Mouse (Mus musculus) limb, embryonic 11.5 days (tissue): Measurements from ENCODE around the gene Jund. TPM values are rescaled to one million over a fixed set of nuclear protein-coding genes. Genes with fewer than 3 reads are reported as not detected.

Source experiments
- ATAC-seq: fragments of 200-750 bp; cut with Nextera tagmentation; 2 replicates; pipeline ENCODE4 v1.8.0; 2017; ENCODE audit warnings: low read depth; ENCODE audit not compliant: insufficient number of reproducible peaks, low FRiP score, low TSS enrichment
- DNase-seq: peaks from one replicate; pipeline ENCODE4 v3.0.0-alpha.2; 2015; ENCODE audit warnings: low spot score
- H3K27ac ChIP-seq: fragments of 300-500 bp; sonication (generic); replicated peaks from 2 replicates; pipeline ENCODE4 v1.5.1; 2014; ENCODE audit warnings: low read depth, mild to moderate bottlenecking, low read length
- H3K27me3 ChIP-seq: fragments of 300-500 bp; sonication (generic); 2 replicates; pipeline ENCODE4 v1.6.1; 2014; ENCODE audit warnings: mild to moderate bottlenecking, low read length, mixed read lengths; ENCODE audit not compliant: control insufficient read depth, insufficient read depth
- H3K36me3 ChIP-seq: fragments of 300-500 bp; sonication (generic); 2 replicates; pipeline ENCODE4 v1.6.1; 2014; ENCODE audit warnings: mild to moderate bottlenecking, low read length, moderate library complexity, mixed read lengths; ENCODE audit not compliant: control insufficient read depth, insufficient read depth
- H3K4me1 ChIP-seq: fragments of 300-500 bp; sonication (generic); 2 replicates; pipeline ENCODE4 v1.6.1; 2014; ENCODE audit warnings: low read length, mixed read lengths; ENCODE audit not compliant: control insufficient read depth, insufficient read depth
- H3K4me2 ChIP-seq: fragments of 300-500 bp; sonication (generic); 2 replicates; pipeline ENCODE4 v1.6.1; 2014; ENCODE audit warnings: low read depth, mild to moderate bottlenecking, moderate library complexity; ENCODE audit not compliant: severe bottlenecking
- H3K4me3 ChIP-seq: fragments of 300-500 bp; sonication (generic); 2 replicates; pipeline ENCODE4 v1.5.1; 2014; ENCODE audit warnings: low read depth, low read length
- H3K9ac ChIP-seq: fragments of 300-500 bp; sonication (generic); 2 replicates; pipeline ENCODE4 v1.6.1; 2014; ENCODE audit warnings: mild to moderate bottlenecking, low read length
- H3K9me3 ChIP-seq: fragments of 300-500 bp; sonication (generic); 2 replicates; pipeline ENCODE4 v1.6.1; 2016; ENCODE audit warnings: low read length; ENCODE audit not compliant: control insufficient read depth
- WGBS: fragments of 180-500 bp; shearing (Covaris S2); extraction: QIAGEN DNeasy Blood & Tissue Kit; methylation state at CpG from one replicate; pipeline ENCODE4 v1.1.7; 2014; 5-methylcytosine and 5-hydroxymethylcytosine counted together
- polyA plus RNA-seq: library from polyadenylated mRNA; unstranded; fragments of >200 nt; fragmentation: Nextera tagmentation; extraction: Ambion mirVana; gene quantifications from 2 replicates; pipeline ENCODE4 v1.2.1, GENCODE M21; 2014

Gene Jund
- polyA plus RNA-seq, 1 experiment from 2014 or later: 104 TPM

DNA sequence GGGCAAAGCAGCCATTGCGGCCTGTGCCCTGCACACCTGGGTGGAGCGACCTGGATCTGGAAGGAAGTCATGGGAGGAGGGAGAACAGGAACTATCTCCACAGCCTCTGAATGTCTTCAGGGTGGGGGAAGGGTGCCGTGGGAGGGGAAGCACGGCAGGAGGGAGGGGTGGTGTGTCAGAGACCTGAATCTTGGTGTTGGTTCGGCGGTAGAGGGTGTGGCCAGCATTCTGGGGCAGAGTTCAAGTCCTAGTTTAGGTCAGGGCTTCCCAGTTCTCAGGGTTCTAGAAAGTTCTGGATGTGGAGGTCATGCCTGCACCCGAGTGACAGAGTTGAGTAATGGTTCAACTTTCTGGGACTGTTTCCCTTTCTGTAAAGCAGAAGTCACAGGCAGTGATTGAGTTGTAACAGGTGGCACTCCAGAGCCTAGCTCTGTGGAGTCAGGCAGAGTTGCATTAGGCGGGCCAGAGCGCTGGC lies 21.1 kb downstream of the Jund start:
- DNase-seq: no peak
- Histone ChIP-seq H3K4me3 (no peak overlapping the region), H3K4me1 (no peaks in the 10 kb centered on the region), H3K4me2 (no peak overlapping the region), H3K27ac (no peak overlapping the region), H3K9ac (no peak overlapping the region), H3K27me3 (no peaks in the 10 kb centered on the region), H3K36me3 (no peaks in the 10 kb centered on the region), H3K9me3 (no peaks in the 10 kb centered on the region)
- 58% methylated on average over 9 of the region's 9 CpGs for WGBS
- ATAC-seq: no peak

DNA sequence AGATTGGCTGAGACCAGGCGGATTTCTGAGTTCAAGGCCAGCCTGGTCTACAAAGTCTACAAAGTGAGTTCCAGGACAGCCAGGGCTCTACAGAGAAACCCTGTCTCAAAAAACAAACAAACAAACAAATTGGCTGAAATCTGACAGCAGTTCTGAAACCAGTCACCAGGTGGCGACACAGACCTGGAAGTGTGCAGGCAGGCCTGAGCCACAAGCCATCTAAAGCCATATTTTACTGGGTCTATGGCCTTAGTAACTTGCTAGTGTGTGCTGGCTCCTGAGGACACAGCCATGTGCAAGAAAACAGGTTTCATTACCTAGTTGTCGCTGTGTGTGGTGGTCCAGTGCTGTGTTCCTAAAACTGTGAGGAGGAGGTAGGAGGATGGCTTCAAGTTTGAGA lies 22.0 kb downstream of the Jund start:
- DNase-seq (peak; percentile 92), ATAC-seq (no peak)
- Histone ChIP-seq H3K4me3 (no peak overlapping the region), H3K9me3 (no peaks in the 10 kb centered on the region), H3K36me3 (no peaks in the 10 kb centered on the region), H3K27me3 (no peaks in the 10 kb centered on the region), H3K9ac (no peak overlapping the region), H3K27ac (no peak overlapping the region), H3K4me1 (no peaks in the 10 kb centered on the region), H3K4me2 (no peak overlapping the region)
- WGBS: 5% methylated on average over 3 of the region's 3 CpGs

DNA sequence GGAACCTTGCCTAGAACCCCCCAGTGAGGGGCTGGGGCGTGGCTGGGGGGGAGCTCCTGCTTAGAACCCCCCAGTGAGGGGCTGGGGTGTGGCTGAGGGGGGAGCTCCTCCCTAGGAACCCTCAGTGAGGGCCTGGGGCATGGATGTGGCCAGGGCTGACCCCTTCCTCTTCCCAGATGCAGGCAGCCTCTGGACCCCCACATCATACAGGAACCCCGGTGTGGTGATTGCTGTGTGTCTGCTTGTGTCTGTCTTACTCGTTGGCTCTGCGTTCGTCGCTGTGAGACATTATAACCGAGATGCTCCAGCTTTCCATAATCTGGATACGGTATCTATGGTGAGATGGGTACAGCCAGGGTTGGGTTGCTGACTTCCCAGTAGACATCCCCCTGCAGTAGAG lies 22.9 kb downstream of the Jund start:
- no peak overlapping the region for H3K9ac ChIP-seq
- H3K36me3 ChIP-seq: no peaks in the 10 kb centered on the region
- H3K4me1 ChIP-seq: no peaks in the 10 kb centered on the region
- WGBS: 81% methylated on average over 8 of the region's 8 CpGs
- DNase-seq: no peak
- no peak overlapping the region for H3K4me3 ChIP-seq
- no peak for ATAC-seq
- no peaks in the 10 kb centered on the region for H3K9me3 ChIP-seq
- no peaks in the 10 kb centered on the region for H3K27me3 ChIP-seq
- H3K4me2 ChIP-seq: no peak overlapping the region
- H3K27ac ChIP-seq: no peak overlapping the region

DNA sequence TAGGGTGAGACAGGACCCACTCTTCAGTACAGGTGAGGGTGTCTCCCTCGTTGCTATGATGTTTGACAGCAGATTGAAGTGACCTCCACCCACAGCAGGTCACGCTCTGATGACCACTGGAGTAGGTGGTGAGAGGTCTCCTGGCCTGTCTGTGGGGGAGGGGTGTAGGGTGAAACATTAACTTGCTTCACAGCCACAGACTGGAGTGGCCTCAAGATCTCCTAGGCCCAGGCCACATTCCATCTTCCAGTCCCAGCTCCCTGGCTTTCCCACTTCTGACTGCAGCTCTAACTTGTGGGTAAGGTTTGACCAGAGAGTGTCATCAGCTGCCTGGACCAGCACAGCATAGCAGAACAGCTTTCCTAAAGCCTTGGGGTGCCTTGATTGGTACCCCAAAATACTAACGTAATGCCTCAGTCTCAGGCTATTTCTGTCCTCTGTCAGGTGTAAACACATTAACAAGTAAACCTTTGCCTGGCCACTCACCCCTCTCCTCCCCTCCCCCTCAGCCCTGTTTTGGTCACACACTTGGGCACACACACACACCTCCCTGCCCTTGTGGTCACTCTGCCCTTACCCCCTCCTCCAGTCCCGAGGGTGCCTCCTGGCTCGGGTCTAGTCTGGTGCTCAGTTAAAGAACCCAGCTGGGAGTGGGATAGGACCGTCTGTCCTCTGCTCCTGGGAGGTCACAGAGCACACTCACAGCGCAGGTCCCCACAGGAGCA lies 24.9 kb downstream of the Jund start, which contains the start of gene Pde4c:
Gene Pde4c (plus strand): TSS at position 235 of the 725 bp plus-strand sequence.
- Histone ChIP-seq H3K4me1 (no peaks in the 10 kb centered on the region), H3K27ac (no peak within 1 kb of the TSS), H3K9ac (no peak within 1 kb of the TSS), H3K4me3 (no peak within 1 kb of the TSS), H3K27me3 (peaks cover 2% of the 10 kb centered on the region; the same call in 1 of the 2 replicates), H3K9me3 (no peaks in the 10 kb centered on the region), H3K4me2 (no peak within 1 kb of the TSS), H3K36me3 (no peaks in the 10 kb centered on the region)
- DNase-seq: no peak
- no peak for ATAC-seq
- WGBS: 61% methylated on average over 7 of the region's 7 CpGs

DNA sequence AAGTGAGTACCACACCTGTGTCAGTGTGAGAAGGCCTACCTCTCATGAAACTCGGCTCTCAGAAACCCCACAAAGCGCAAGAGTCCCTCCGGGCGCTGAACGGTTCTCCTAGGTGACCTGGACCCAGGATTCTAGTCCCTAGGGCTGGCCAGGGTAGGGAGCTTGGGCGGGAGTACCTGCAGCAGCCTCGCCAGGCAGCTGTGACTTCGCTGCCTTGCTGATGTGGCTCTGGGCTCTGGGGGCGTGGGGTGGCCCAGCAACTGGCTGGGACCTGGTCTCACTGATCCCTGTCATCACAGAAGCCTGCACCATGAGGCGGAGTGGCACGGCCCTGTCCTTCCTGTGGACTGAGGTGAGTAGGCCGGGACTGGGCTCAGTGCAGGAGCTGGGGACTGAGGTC lies 25.5 kb downstream of the Jund start:
- ATAC-seq (no peak), DNase-seq (no peak)
- H3K4me3 ChIP-seq: no peak overlapping the region
- no peaks in the 10 kb centered on the region for H3K36me3 ChIP-seq
- H3K27me3 ChIP-seq: peaks cover 4% of the 10 kb centered on the region
- H3K27ac ChIP-seq: no peak overlapping the region
- no peaks in the 10 kb centered on the region for H3K4me1 ChIP-seq
- H3K9me3 ChIP-seq: no peaks in the 10 kb centered on the region
- no peak overlapping the region for H3K9ac ChIP-seq
- WGBS: 76% methylated on average over 12 of the region's 12 CpGs
- no peak overlapping the region for H3K4me2 ChIP-seq

GRCm38 (mm10) chr8:70725792-70726447 lies 27.2 kb downstream of the Jund start:
- DNase-seq (peak; percentile 77), ATAC-seq (no peak)
- no peak overlapping the region for H3K4me3 ChIP-seq
- peaks cover 19% of the 10 kb centered on the region for H3K27me3 ChIP-seq
- H3K4me2 ChIP-seq: no peak overlapping the region
- no peak overlapping the region for H3K9ac ChIP-seq
- no peak overlapping the region for H3K27ac ChIP-seq
- WGBS: 22% methylated on average over 14 of the region's 14 CpGs
- H3K4me1 ChIP-seq: no peaks in the 10 kb centered on the region
- no peaks in the 10 kb centered on the region for H3K36me3 ChIP-seq
- no peaks in the 10 kb centered on the region for H3K9me3 ChIP-seq

- ATAC-seq: no peak
- 40% methylated on average over 11 of the region's 11 CpGs for WGBS
Measured at GRCm38 (mm10) chr8:70726721-70727120, 28.0 kb downstream of the Jund start.

GRCm38 (mm10) chr8:70729808-70730475 lies 31.2 kb downstream of the Jund start:
- 2% methylated on average over 34 of the region's 34 CpGs for WGBS
- H3K27ac ChIP-seq: no peak overlapping the region
- H3K36me3 ChIP-seq: no peaks in the 10 kb centered on the region
- no peaks in the 10 kb centered on the region for H3K9me3 ChIP-seq
- H3K9ac ChIP-seq: no peak overlapping the region
- peak overlapping the region; percentile 43 for H3K4me2 ChIP-seq
- no peaks in the 10 kb centered on the region for H3K4me1 ChIP-seq
- peaks cover 24% of the 10 kb centered on the region for H3K27me3 ChIP-seq
- ATAC-seq: no peak; the same call in 1 of the 2 replicates
- H3K4me3 ChIP-seq: peak overlapping the region; percentile 9
- peak; percentile 47 for DNase-seq

More at GRCm38 (mm10) chr8:70726721-70727120, 28.0 kb downstream of the Jund start:
- Histone ChIP-seq H3K27ac (no peak overlapping the region), H3K27me3 (peaks cover 24% of the 10 kb centered on the region), H3K4me2 (no peak overlapping the region), H3K36me3 (no peaks in the 10 kb centered on the region), H3K9ac (no peak overlapping the region), H3K4me1 (no peaks in the 10 kb centered on the region), H3K9me3 (no peaks in the 10 kb centered on the region), H3K4me3 (no peak overlapping the region)
- no peak for DNase-seq
